Mouse (Mus musculus): ENCODE data around the gene Pmf1. TPM values are rescaled to one million over a fixed set of nuclear protein-coding genes. Genes with fewer than 3 reads are reported as not detected.
A peak's percentile ranks its signal among the peaks of the same experiment; 100 is the strongest.
"Not testable (repeated sequence)": the region's sequence is repeated elsewhere in the genome, so short reads cannot be mapped to it uniquely, and the experiment has no call there.

Pmf1 gene
- total RNA-seq, 4 experiments from 2014 or later, result 15.5 to 18.5 (median 16.7) TPM

GRCm38 (mm10) chr3:88439582-88439981, 29.5 kb upstream of the Pmf1 start:
- DNase-seq (ENCODE audit: low spot score in 2 of 2), result no peak

DNA sequence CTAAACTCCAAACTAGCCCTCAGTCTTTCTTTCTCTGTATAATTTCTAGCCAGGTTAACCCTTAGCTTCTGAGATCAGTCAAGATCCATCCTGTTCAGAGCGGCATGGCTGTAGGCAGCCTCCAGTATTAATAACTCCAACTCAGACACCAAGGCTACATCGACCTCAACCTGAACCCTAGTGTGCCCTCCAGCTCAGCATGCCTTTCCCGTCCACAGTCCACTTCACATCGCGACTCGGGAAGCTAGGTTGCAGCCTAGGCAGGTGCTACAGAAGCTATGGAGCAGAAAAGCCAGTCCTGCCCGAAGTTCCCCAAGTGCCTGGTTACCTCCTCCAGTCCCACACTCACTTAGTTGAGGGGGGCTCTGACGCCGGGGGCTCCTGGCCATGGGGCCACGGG, 27.3 kb upstream of the Pmf1 start:
- no peak for DNase-seq (ENCODE audit: low spot score in 2 of 2)

DNA sequence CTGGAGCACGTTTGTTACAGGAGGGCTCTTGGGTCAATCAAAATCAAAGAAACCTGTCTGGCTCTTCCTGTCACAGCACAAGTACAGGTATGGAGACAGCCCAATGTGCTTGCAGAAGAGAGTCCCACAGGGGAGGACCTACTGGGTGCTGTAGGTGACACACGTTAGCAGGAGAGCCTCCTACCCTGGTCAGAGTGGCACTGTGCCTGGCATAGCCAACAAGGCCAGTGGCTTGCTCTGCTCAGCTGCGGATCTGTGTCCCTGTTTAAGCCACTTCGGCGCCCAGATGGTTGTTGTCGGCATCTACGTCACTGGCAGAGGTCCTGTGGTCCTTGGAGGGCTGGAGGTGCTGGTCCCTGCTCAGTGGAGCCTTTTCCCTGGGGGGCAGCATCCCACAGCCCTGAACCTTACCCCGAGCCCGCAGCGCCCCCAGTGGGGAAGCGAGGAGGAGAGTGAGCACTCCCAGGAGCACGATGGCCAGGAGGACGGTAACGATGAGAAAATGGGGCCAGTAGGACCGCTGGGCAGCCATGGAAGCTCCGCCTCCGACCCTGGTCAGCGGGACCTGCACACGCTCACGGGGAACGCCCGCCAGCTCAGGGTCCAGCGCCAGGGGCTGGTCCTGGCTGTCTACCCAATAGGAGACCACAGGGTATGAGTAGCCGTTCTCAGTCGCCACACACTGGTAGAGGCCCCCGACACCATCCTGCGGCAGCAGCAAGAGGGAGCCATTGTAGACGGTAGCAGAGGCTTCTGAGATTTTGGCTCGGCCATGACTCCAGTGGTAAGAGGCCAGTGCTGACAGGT, 26.5 kb upstream of the Pmf1 start:
- peak; percentile 38 to 40 for DNase-seq (ENCODE audit: low spot score in 2 of 2)

GRCm38 (mm10) chr3:88435515-88435914, 25.4 kb upstream of the Pmf1 start:
- DNase-seq (ENCODE audit: low spot score in 2 of 2), result no peak

DNA sequence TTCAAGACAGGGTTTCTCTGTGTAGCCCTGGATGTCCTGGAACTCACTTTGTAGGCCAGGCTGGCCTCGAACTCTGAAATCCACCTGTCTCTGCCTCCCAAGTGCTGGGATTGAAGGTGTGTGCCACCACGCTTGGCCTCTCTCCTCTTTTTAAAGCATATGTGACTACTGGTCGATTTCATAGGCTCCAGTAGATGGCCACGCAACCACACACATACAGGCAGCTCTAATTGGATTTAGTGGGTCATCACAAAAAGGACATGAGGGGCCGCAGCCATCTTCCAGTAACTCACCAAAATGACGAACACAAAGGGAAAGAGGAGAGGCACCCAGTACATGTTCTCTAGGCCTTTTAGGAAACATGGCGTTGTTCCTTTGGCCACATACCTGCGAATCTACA, 18.5 kb upstream of the Pmf1 start:
- DNase-seq (ENCODE audit: low spot score in 2 of 2), result not testable (repeated sequence)

- no peak for DNase-seq (ENCODE audit: low spot score in 2 of 2)
Observed at GRCm38 (mm10) chr3:88427342-88427905, 17.3 kb upstream of the Pmf1 start.

GRCm38 (mm10) chr3:88425708-88426420, 15.7 kb upstream of the Pmf1 start:
- no peak for DNase-seq (ENCODE audit: low spot score in 2 of 2)

DNA sequence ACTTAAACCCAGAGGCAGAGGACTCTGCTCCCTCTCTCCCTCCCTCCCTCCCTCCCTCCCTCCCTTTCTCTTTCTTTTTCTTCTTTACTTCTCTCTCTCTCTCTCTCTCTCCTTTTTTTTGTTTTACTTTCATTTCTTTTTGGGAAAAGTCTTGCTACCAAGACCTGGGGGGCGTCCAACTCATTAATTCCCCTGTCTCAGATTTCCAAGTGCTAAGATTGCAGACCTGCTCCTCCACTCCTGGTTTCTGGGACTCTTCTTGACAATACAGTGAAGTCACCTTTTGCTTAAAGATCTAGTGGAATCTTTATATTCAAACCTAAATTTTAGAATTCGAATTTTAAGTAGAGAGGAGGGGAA, 15.2 kb upstream of the Pmf1 start:
- DNase-seq (ENCODE audit: low spot score in 2 of 2), result no peak

DNA sequence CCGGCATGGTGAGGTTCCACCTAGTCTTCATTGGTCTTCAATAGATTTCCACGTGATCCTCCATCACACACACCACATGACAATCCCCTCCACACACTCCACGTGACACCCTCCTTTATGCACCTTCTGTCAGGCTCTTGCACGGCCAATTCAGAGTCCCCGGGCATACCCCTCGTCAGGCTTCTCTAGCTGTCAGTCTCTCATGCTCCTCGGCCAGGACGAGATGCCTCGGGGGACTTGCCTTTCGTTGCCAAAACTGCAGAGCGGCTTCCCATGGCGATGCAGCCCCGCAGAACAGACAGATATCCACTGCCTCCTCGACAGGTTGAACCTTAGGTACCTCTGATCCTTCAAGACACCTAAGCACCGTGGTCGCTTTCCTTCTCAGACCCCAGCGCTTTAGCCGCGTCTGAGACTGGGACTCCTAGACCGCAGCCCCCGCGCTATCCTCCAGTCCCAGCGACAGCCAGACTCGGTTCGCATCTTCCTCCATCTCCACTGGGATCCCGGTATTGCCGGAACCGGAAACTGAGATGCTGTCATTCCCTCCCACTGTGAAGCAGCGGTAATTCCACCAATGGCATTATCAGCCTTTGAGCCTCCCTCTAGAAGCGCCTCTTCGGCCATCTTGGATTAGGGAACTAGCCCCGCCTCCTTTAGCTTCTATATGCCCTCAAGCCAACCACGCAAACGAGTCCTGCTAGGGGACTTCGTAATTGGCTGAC, 14.6 kb upstream of the Pmf1 start, which contains the start of gene Slc25a44:
Gene Slc25a44, minus strand, starts transcription at position 535 of the 725 bp plus-strand sequence.
- DNase-seq (ENCODE audit: low spot score in 2 of 2), result peak; percentile 92 to 93

- DNase-seq (ENCODE audit: low spot score in 2 of 2), result no peak
Observed at GRCm38 (mm10) chr3:88422020-88422720, 12.0 kb upstream of the Pmf1 start.

DNA sequence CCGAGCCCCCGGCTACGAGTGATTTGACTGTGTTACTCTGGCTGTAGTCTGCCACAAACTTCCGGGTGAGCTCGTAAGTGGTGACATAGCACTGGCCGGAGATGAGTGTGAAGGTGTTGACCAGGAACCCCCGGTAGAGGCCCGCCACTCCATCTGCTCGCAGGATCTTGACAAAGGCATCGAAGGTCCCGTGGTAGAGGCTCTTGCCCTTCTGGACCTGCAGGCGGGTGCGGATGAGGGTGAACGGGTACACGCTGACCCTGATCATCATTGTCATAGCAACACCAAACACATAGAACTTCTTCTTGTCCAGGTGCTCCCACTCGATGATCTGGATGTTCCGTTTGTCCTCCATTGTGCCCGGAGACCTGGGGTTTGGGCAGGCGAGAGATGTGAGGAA, 10.6 kb upstream of the Pmf1 start:
- no peak for DNase-seq (ENCODE audit: low spot score in 2 of 2)

DNA sequence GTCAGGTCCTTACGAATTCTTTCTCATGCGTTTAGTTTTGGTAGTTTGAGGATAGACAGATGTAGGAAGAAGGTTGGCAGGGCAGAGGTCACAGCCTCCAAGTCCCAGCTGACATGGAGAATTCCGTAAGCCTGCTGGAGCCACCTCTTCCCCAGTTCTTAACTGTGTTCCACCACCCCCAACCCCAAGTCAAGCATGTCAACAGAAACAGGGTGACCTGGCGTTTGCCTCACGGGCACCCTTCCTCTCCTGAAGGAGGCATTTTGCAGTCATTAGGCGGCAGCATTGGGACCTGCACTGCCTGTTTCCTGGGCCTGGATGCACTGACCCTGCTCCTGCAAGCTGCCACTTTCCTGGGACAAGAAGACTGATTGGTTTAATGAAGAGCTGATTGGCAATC, 7.9 kb upstream of the Pmf1 start:
- no peak for DNase-seq (ENCODE audit: low spot score in 2 of 2)

DNA sequence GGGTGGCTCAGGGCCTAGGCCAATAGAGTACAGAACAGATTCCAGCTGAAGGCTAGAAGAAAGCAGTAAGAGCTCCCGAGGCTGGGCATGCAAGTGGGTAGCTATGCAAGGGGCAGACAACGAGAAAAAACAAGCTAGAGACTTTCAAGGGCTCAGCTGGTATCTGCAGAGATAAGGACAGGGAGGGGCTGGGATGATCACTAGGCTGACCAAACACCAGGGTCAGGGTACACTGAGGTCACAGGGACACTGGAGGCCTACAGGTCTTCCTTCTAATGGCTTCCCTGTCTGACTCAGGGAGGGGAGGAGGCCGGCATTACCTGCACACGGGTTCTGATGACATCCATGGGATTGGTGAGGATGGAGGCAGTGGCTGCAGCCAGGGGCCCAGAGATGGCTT, 5.5 kb upstream of the Pmf1 start:
- no peak for DNase-seq (ENCODE audit: low spot score in 2 of 2)

- DNase-seq (ENCODE audit: low spot score in 2 of 2), result no peak
Observed at GRCm38 (mm10) chr3:88412636-88413035, 2.5 kb upstream of the Pmf1 start.

DNA sequence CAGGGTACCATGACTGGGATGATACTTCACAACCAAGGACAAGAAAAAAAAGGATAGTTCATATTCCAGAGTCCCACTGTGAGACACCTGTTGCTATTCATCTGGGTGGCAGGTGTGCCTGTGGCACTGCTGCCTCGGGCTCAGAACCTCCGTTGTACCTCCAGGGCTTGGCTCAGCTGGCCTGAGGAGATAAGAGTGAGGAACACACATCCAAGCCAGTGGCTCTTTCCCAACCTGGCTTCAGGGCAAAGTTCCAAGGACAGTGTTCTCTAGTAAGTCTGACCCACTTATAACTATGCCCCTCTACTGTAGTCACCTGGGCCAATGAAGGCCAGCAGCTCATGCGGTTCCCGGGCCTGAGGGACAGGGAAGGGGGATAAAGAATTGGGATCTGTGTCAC, 1.6 kb upstream of the Pmf1 start:
- DNase-seq (ENCODE audit: low spot score in 2 of 2), result no peak

GRCm38 (mm10) chr3:88410645-88411031, 507 bp upstream of the Pmf1 start:
- no peak for DNase-seq (ENCODE audit: low spot score in 2 of 2)

DNA sequence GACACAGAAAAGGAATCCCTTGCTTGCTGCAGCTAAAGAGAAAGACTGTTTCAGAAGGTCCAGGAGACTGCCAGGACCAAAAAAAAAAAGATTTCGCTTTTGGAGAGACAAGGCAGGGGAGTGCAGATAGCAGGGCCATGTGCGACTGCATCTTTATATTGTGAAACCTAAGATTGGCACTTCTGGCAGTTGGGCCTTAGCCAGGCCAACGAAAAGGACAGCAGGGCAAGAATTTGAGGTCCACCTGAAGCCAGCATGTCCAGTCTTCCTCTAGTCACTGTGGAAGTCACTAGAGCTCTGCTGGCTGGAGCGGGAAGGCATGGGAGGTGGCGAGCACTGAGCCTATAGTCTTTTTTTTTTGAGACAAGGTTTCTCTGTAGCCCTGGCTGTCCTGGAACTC, 1.2 kb downstream of the Pmf1 start:
- DNase-seq (ENCODE audit: low spot score in 2 of 2), result no peak

GRCm38 (mm10) chr3:88407529-88407928, 2.6 kb downstream of the Pmf1 start:
- DNase-seq (ENCODE audit: low spot score in 2 of 2), result no peak

DNA sequence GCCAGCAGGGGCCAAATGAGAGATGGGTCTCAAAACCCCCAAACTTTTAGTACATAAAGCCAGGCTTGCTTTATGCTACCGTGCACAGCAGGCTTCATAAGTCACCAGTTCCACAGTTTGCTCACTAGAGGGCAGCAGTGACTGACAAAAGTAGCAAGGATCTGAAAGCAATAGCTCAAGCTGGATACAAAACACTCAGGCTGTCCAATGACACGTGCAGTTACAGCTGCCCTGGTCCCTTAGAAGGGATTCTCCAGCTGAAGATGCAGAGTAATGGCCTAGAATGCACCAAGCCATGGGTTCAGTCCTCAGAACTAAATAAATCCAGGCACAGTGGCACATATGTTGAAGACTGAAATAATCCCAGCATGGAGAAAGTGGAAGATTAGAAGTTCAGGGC, 3.0 kb downstream of the Pmf1 start:
- peak; percentile 38 to 49 for DNase-seq (ENCODE audit: low spot score in 2 of 2)

DNA sequence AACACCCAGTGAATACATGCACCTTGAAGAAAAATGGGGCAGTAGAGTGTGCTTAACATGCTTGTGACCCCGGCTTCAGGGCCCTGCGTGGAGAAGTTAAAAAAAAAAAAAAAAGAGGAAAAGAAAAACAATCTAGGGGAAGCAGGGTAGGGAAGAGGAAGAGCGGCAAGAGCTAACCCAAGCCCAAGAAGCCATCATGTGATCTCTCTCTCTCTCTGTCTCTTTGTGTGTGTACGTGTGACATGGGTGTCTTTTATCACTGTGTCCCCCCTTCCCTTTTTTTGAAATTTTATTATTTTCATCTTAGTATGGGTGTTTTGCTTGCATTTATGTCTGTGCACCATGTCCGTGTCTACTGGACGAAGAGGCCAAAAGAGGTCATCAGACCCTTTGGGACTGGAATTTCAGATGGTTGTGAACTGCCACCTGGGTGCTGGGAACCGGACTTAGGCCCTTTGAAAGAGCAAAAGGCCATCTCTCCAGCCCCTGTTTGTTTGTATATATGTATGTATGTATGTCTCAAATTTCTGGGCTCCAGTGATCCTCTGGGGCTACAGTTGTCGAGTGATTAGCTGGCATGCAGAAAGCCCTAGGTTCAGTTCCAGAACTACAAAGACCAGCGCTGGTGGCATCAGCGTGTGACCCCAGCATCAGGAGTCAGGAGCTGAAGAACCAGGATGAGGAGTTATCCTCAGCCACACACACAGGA, 6.5 kb downstream of the Pmf1 start:
- no peak for DNase-seq (ENCODE audit: low spot score in 2 of 2)

DNA sequence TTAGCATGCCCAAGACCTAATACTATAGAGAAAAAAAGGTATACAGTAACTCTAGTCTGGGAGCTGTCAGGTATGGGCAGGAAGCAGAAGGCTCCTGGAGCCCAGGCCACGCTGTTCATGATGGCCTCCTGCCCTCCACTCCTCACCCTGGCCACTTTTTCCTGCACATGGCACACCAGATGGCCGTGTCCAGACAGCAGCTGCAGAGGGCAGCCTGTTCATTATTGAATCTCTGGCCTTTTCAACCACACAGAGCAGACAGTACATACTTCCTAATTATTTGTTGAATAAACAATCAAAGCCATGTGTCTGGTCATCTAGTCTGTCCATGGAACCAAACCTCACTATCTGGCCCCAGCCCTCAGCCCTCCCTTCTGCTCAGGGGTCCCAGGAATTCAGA, 11.5 kb downstream of the Pmf1 start:
- no peak for DNase-seq (ENCODE audit: low spot score in 2 of 2)

Data from gastrocnemius, adult 8-10 months (tissue).